Mouse (Mus musculus) limb, embryonic 15.5 days (tissue): ENCODE measurements around the gene Fanci. TPM values are rescaled to one million over a fixed set of nuclear protein-coding genes. Genes with fewer than 3 reads are reported as not detected.

Experiments
- ATAC-seq: fragments of 200-750 bp; cut with Nextera tagmentation; 2 replicates; pipeline ENCODE4 v1.8.0; 2017; ENCODE audit warnings: low read depth, moderate TSS enrichment; ENCODE audit not compliant: insufficient number of reproducible peaks, low FRiP score, low TSS enrichment
- H3K27ac ChIP-seq: fragments of 300-500 bp; sonication (generic); 2 replicates; pipeline ENCODE4 v1.5.1; 2015; ENCODE audit warnings: moderate library complexity, mild to moderate bottlenecking, inconsistent platforms
- H3K27me3 ChIP-seq: fragments of 300-500 bp; sonication (generic); 2 replicates; pipeline ENCODE4 v1.6.1; 2015; ENCODE audit warnings: inconsistent platforms
- H3K36me3 ChIP-seq: fragments of 300-500 bp; sonication (generic); 2 replicates; pipeline ENCODE4 v1.6.1; 2015; ENCODE audit warnings: inconsistent platforms
- H3K4me1 ChIP-seq: fragments of 300-500 bp; sonication (generic); 2 replicates; pipeline ENCODE4 v1.6.1; 2015; ENCODE audit warnings: inconsistent platforms
- H3K4me2 ChIP-seq: fragments of 300-500 bp; sonication (generic); 2 replicates; pipeline ENCODE4 v1.6.1; 2015; ENCODE audit warnings: mild to moderate bottlenecking, inconsistent platforms
- H3K4me3 ChIP-seq: fragments of 300-500 bp; sonication (generic); 2 replicates; pipeline ENCODE4 v1.5.1; 2015; ENCODE audit warnings: mild to moderate bottlenecking, inconsistent platforms
- H3K9ac ChIP-seq: fragments of 300-500 bp; sonication (generic); 2 replicates; pipeline ENCODE4 v1.6.1; 2015; ENCODE audit warnings: inconsistent platforms
- H3K9me3 ChIP-seq: fragments of 300-500 bp; sonication (generic); 2 replicates; pipeline ENCODE4 v1.6.1; 2016; ENCODE audit warnings: inconsistent platforms
- WGBS: fragments of 180-500 bp; shearing (Covaris S2); methylation state at CpG from one replicate; pipeline ENCODE4 v1.1.7; 2015; 5-methylcytosine and 5-hydroxymethylcytosine counted together
- polyA plus RNA-seq: library from polyadenylated mRNA; unstranded; fragments of >200 nt; fragmentation: Nextera tagmentation; extraction: Ambion mirVana; gene quantifications from 2 replicates; pipeline ENCODE4 v1.2.1, GENCODE M21; 2015

The Fanci gene
- polyA plus RNA-seq, 1 experiment from 2014 or later, result 6.2 TPM

DNA sequence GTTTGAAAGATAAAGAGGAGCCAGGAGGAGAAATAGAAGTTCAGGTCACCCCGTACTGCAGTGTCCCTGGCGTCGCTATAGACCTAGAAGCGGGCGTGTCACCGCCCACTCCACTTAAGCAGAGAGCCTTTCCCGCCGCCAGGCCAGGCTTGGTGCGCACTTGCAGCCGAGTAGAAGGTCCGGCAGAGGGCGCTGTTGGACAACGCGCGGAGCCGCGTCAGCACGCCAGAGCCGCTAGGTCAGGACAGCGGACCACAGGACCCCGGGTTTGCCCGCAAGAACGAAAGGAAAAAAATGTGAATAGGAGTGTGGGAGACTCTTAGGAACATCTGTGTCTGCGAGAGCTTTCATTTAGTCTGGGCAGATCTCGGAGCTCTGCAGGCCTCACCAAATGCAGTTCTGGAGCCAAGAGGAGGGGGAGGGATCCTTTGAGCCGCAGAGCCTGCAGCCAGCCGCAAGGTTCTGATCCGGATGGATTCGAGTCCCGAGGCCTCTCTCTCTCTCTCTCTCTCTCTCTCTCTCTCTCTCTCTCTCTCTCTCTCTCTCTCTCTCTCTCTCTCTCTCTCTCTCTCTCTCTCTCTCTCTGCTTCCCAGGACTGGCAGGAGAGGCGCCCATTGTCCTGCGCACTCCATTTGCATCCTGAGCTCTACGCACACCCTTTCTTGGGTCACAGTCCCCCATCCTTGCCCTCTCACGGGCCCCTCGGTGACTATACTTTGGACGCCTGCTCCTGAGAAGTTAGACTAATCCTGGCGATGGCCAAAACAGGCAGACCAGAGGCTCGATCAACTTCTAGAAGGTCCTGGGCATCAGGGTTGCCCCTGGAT, 104.5 kb downstream of the Fanci start:
- no peak overlapping the region for H3K27ac ChIP-seq
- H3K4me3 ChIP-seq, result peak overlapping the region; percentile 29
- H3K4me1 ChIP-seq, result peaks cover 16% of the 10 kb centered on the region
- 3% methylated on average over 36 of the region's 38 CpGs for whole genome bisulfite sequencing
- peaks cover 84% of the 10 kb centered on the region for H3K27me3 ChIP-seq
- peak; percentile 71 for ATAC-seq
- no peak overlapping the region for H3K9ac ChIP-seq
- H3K36me3 ChIP-seq, result no peaks in the 10 kb centered on the region
- no peaks in the 10 kb centered on the region for H3K9me3 ChIP-seq
- peak overlapping the region; percentile 50 for H3K4me2 ChIP-seq

DNA sequence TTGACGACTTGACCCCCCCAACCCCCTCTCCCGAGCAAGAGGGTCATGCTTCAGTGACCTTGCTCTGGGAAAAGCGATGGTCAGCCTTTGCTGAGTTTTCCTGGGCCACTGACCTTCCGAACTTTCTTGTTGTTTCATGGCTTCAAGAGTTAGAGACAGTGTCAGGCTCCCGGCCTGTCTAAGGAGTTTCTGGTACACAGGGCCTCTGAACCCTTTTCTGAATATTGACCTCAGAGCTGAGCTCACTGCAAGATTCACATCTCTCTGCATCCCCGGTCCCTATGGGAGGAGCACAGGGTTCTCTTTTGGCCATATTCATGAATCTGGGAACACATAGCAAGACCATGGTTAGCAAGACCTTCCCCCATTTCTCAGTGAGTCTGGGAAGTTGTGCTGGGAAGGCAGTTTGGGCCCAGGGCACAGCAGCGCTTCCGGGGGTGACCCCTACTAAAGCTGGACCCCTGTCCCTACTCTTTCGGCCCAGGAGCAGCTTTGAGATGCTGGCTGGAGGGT, 105.1 kb downstream of the Fanci start:
- no peak for ATAC-seq
- no peaks in the 10 kb centered on the region for H3K9me3 ChIP-seq
- H3K27ac ChIP-seq, result no peak overlapping the region
- H3K4me1 ChIP-seq, result peaks cover 16% of the 10 kb centered on the region
- H3K27me3 ChIP-seq, result peaks cover 91% of the 10 kb centered on the region
- no peak overlapping the region for H3K4me3 ChIP-seq
- H3K9ac ChIP-seq, result no peak overlapping the region
- WGBS, result 9% methylated on average over 9 of the region's 9 CpGs
- H3K36me3 ChIP-seq, result no peaks in the 10 kb centered on the region
- H3K4me2 ChIP-seq, result no peak overlapping the region

DNA sequence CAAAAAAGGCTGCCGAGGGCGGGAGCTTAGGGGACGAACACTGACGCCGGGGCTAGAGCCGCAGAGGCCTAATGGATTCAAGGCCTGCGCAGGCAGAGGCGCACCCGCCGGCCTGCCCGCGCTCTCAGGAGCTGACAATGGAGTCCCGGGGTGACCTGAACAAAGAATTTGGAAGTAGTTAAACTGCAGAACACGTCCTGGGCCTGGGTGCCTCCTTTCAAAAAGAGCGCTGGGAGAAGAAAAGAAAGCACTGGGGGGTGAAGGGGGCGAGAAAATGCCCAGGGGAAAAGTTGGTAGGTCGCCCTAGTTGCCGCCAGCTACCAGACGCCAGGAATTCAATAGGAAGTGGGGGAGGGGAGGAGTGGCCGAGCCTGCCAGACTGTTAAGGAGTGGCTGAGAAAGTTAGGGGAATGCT, 106.0 kb downstream of the Fanci start:
- Histone ChIP-seq H3K36me3 (no peaks in the 10 kb centered on the region), H3K9ac (no peak overlapping the region), H3K4me1 (peaks cover 16% of the 10 kb centered on the region), H3K27ac (no peak overlapping the region), H3K9me3 (no peaks in the 10 kb centered on the region), H3K27me3 (peaks cover 98% of the 10 kb centered on the region), H3K4me3 (no peak overlapping the region), H3K4me2 (no peak overlapping the region)
- no peak for ATAC-seq
- WGBS, result 2% methylated on average over 20 of the region's 20 CpGs

DNA sequence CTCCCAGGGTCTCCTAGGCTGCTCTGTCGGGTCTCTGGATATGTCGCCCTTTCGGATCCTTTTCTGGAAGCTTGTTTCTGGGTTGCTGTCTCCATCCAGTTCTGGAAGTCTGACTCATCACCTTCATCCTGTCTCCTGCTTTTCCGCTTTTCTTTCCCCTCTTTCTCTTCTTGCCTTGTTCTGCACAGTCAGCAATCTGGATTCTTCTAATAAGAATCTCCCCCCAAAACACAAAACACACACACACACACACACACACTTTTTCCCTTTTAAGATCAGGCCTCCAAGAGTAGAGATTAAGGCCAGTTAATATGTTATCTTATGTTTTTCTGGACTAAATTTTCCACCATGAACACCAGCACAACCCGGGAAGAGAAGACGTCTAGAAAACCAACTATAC, 106.6 kb downstream of the Fanci start:
- no peak for ATAC-seq
- Histone ChIP-seq H3K4me2 (no peak overlapping the region), H3K27me3 (peaks cover 98% of the 10 kb centered on the region), H3K36me3 (no peaks in the 10 kb centered on the region), H3K27ac (no peak overlapping the region), H3K9ac (no peak overlapping the region), H3K9me3 (no peaks in the 10 kb centered on the region), H3K4me3 (no peak overlapping the region), H3K4me1 (peaks cover 16% of the 10 kb centered on the region)
- 4% methylated on average over 6 of the region's 6 CpGs for WGBS

DNA sequence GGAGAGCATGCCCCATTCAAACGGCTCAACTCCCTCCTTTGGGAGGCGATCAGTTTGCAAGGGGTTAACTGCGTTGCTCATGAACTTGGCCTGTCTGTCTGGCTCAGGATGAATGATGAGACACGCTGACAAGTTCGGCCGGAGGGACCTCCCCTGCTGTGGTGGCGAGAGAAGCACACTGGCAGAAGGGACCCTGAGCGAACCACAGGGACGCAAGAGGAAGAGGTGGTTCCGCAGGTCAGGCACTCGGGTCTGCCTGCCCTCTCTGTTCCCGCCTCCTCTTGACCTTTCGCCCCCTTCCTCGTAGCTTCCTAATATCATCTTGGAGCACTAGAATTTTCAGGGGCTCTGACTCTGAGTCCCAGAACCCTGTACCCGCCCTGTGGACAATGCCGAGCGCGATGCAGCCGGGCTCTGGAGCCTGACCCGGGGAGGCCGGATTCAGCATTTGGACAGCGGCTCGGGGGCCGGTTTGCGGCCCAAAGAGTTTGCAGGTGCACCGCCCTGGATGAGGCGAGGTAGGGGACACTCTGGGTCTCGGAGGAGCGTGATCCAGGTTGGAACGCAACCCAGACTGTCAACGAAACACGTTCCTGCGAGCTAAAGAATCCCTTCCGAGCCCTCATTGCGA, 107.4 kb downstream of the Fanci start:
- Histone ChIP-seq H3K36me3 (no peaks in the 10 kb centered on the region), H3K4me3 (no peak overlapping the region), H3K9me3 (no peaks in the 10 kb centered on the region), H3K27ac (no peak overlapping the region), H3K4me1 (peaks cover 16% of the 10 kb centered on the region), H3K9ac (no peak overlapping the region), H3K27me3 (peaks cover 100% of the 10 kb centered on the region), H3K4me2 (no peak overlapping the region)
- ATAC-seq, result no peak
- WGBS, result 1% methylated on average over 35 of the region's 35 CpGs

Other genes starting within 250 kb of the Fanci start
- 198 and 204 TPM in 2 replicates for gene Mfge8, start 242.9 kb upstream of the Fanci start, polyA plus RNA-seq
- 9.5 and 9.6 TPM in 2 replicates for gene Abhd2, start 118.7 kb upstream of the Fanci start, polyA plus RNA-seq
- gene Rlbp1, start 4.9 kb upstream of the Fanci start, polyA plus RNA-seq, result 1.1 and 2.0 TPM in 2 replicates
- 30.9 and 33.7 TPM in 2 replicates for gene Polg, start 74.4 kb downstream of the Fanci start, polyA plus RNA-seq
- not detected in 2 replicates for gene Rhcg, start 225.7 kb downstream of the Fanci start, polyA plus RNA-seq